Mouse (Mus musculus): ENCODE data around the gene Ak5. TPM values are rescaled to one million over a fixed set of nuclear protein-coding genes. Genes with fewer than 3 reads are reported as not detected.

Ak5 gene
- total and polyA plus RNA-seq, 2 experiments from 2014 or later, result 0.11 TPM; not detected in 1

- H3K27ac ChIP-seq (ENCODE audit: low read depth), result no peak overlapping the region
- WGBS, result 91% methylated on average over 3 of the region's 3 CpGs
- no peaks in the 10 kb centered on the region for H3K27me3 ChIP-seq (ENCODE audit: control insufficient read depth, insufficient read depth, low read length)
- H3K36me3 ChIP-seq (replicated peaks; ENCODE audit: control insufficient read depth, insufficient read depth, low read length), result no peaks in the 10 kb centered on the region
- ATAC-seq (ENCODE audit: insufficient read depth, low read depth) (no peak), DNase-seq (ENCODE audit: low spot score) (no peak)
- no peak overlapping the region for H3K4me3 ChIP-seq (ENCODE audit: low read depth, low read length)
- no peaks in the 10 kb centered on the region for H3K9me3 ChIP-seq (replicated peaks; ENCODE audit: control insufficient read depth, low read length)
- H3K9ac ChIP-seq (replicated peaks; ENCODE audit: low read depth, low read length), result no peak overlapping the region
- TF ChIP-seq EP300 (IDR thresholded peaks at IDR 0.05; ENCODE audit: low read depth) (no peak), CTCF (IDR thresholded peaks at IDR 0.05; ENCODE audit: low read depth) (no peak)
- H3K4me2 ChIP-seq (ENCODE audit: low read depth, low read length), result no peak overlapping the region
- H3K4me1 ChIP-seq (ENCODE audit: control insufficient read depth, insufficient read depth), result no peaks in the 10 kb centered on the region
These were observed 26.8 kb upstream of the Ak5 start for GRCm38 (mm10) chr3:152694950-152695349.

GRCm38 (mm10) chr3:152689105-152689504 lies 20.9 kb upstream of the Ak5 start:
- ATAC-seq (ENCODE audit: insufficient read depth, low read depth) (no peak), DNase-seq (ENCODE audit: low spot score) (no peak)

GRCm38 (mm10) chr3:152688532-152688931 lies 20.4 kb upstream of the Ak5 start:
- 67% methylated on average over 5 of the region's 5 CpGs for WGBS
- DNase-seq (ENCODE audit: low spot score) (no peak), ATAC-seq (ENCODE audit: insufficient read depth, low read depth) (no peak)
- no peaks in the 10 kb centered on the region for H3K4me1 ChIP-seq (ENCODE audit: control insufficient read depth, insufficient read depth)
- no peaks in the 10 kb centered on the region for H3K36me3 ChIP-seq (replicated peaks; ENCODE audit: control insufficient read depth, insufficient read depth, low read length)
- no peak overlapping the region for H3K4me3 ChIP-seq (ENCODE audit: low read depth, low read length)
- no peak overlapping the region for H3K4me2 ChIP-seq (ENCODE audit: low read depth, low read length)
- H3K27ac ChIP-seq (ENCODE audit: low read depth), result no peak overlapping the region
- no peaks in the 10 kb centered on the region for H3K27me3 ChIP-seq (ENCODE audit: control insufficient read depth, insufficient read depth, low read length)
- TF ChIP-seq CTCF (IDR thresholded peaks at IDR 0.05; ENCODE audit: low read depth) (no peak), EP300 (IDR thresholded peaks at IDR 0.05; ENCODE audit: low read depth) (no peak)
- H3K9me3 ChIP-seq (replicated peaks; ENCODE audit: control insufficient read depth, low read length), result no peaks in the 10 kb centered on the region
- H3K9ac ChIP-seq (replicated peaks; ENCODE audit: low read depth, low read length), result no peak overlapping the region

More at GRCm38 (mm10) chr3:152689105-152689504, 20.9 kb upstream of the Ak5 start:
- no peak for TF ChIP-seq CTCF (IDR thresholded peaks at IDR 0.05; ENCODE audit: low read depth)
- TF ChIP-seq EP300 (IDR thresholded peaks at IDR 0.05; ENCODE audit: low read depth), result no peak
- H3K36me3 ChIP-seq (replicated peaks; ENCODE audit: control insufficient read depth, insufficient read depth, low read length), result no peaks in the 10 kb centered on the region
- no peaks in the 10 kb centered on the region for H3K4me1 ChIP-seq (ENCODE audit: control insufficient read depth, insufficient read depth)
- H3K9me3 ChIP-seq (replicated peaks; ENCODE audit: control insufficient read depth, low read length), result no peaks in the 10 kb centered on the region
- no peaks in the 10 kb centered on the region for H3K27me3 ChIP-seq (ENCODE audit: control insufficient read depth, insufficient read depth, low read length)
- H3K4me2 ChIP-seq (ENCODE audit: low read depth, low read length), result no peak overlapping the region
- H3K4me3 ChIP-seq (ENCODE audit: low read depth, low read length), result no peak overlapping the region
- H3K27ac ChIP-seq (ENCODE audit: low read depth), result no peak overlapping the region
- no peak overlapping the region for H3K9ac ChIP-seq (replicated peaks; ENCODE audit: low read depth, low read length)
- 71% methylated on average over 9 of the region's 9 CpGs for WGBS

GRCm38 (mm10) chr3:152674663-152675062 lies 6.5 kb upstream of the Ak5 start:
- H3K4me2 ChIP-seq (ENCODE audit: low read depth, low read length), result no peak overlapping the region
- ATAC-seq (ENCODE audit: insufficient read depth, low read depth) (no peak), DNase-seq (ENCODE audit: low spot score) (no peak)
- H3K4me1 ChIP-seq (ENCODE audit: control insufficient read depth, insufficient read depth), result no peaks in the 10 kb centered on the region
- no peak overlapping the region for H3K4me3 ChIP-seq (ENCODE audit: low read depth, low read length)
- no peak overlapping the region for H3K9ac ChIP-seq (replicated peaks; ENCODE audit: low read depth, low read length)
- H3K36me3 ChIP-seq (replicated peaks; ENCODE audit: control insufficient read depth, insufficient read depth, low read length), result no peaks in the 10 kb centered on the region
- WGBS, result 61% methylated on average over 6 of the region's 6 CpGs
- H3K27me3 ChIP-seq (ENCODE audit: control insufficient read depth, insufficient read depth, low read length), result 0 out of 2 replicates have a peak, but pooled peaks cover 11% of the 10 kb centered on the region
- no peaks in the 10 kb centered on the region for H3K9me3 ChIP-seq (replicated peaks; ENCODE audit: control insufficient read depth, low read length)
- no peak for TF ChIP-seq CTCF (IDR thresholded peaks at IDR 0.05; ENCODE audit: low read depth)
- TF ChIP-seq EP300 (IDR thresholded peaks at IDR 0.05; ENCODE audit: low read depth), result no peak
- no peak overlapping the region for H3K27ac ChIP-seq (ENCODE audit: low read depth)

- H3K4me1 ChIP-seq (ENCODE audit: control insufficient read depth, insufficient read depth), result no peaks in the 10 kb centered on the region
- H3K4me2 ChIP-seq (ENCODE audit: low read depth, low read length), result no peak overlapping the region
- peaks cover 51% of the 10 kb centered on the region for H3K27me3 ChIP-seq (ENCODE audit: control insufficient read depth, insufficient read depth, low read length)
- no peaks in the 10 kb centered on the region for H3K9me3 ChIP-seq (replicated peaks; ENCODE audit: control insufficient read depth, low read length)
- H3K4me3 ChIP-seq (ENCODE audit: low read depth, low read length), result no peak overlapping the region
- no peaks in the 10 kb centered on the region for H3K36me3 ChIP-seq (replicated peaks; ENCODE audit: control insufficient read depth, insufficient read depth, low read length)
- WGBS, result 62% methylated on average over 3 of the region's 3 CpGs
- no peak overlapping the region for H3K9ac ChIP-seq (replicated peaks; ENCODE audit: low read depth, low read length)
- H3K27ac ChIP-seq (ENCODE audit: low read depth), result no peak overlapping the region
- TF ChIP-seq CTCF (IDR thresholded peaks at IDR 0.05; ENCODE audit: low read depth) (no peak), EP300 (IDR thresholded peaks at IDR 0.05; ENCODE audit: low read depth) (no peak)
- DNase-seq (ENCODE audit: low spot score), result no peak
- ATAC-seq (ENCODE audit: insufficient read depth, low read depth), result no peak
These were observed 1.6 kb upstream of the Ak5 start for GRCm38 (mm10) chr3:152669783-152670182.

GRCm38 (mm10) chr3:152668793-152669192 lies 633 bp upstream of the Ak5 start:
- TF ChIP-seq CTCF (IDR thresholded peaks at IDR 0.05; ENCODE audit: low read depth) (no peak), EP300 (IDR thresholded peaks at IDR 0.05; ENCODE audit: low read depth) (no peak)
- Histone ChIP-seq H3K9ac (replicated peaks; ENCODE audit: low read depth, low read length) (no peak overlapping the region), H3K9me3 (replicated peaks; ENCODE audit: control insufficient read depth, low read length) (no peaks in the 10 kb centered on the region), H3K27me3 (ENCODE audit: control insufficient read depth, insufficient read depth, low read length) (peaks cover 51% of the 10 kb centered on the region), H3K4me1 (ENCODE audit: control insufficient read depth, insufficient read depth) (no peaks in the 10 kb centered on the region), H3K27ac (ENCODE audit: low read depth) (no peak overlapping the region), H3K36me3 (replicated peaks; ENCODE audit: control insufficient read depth, insufficient read depth, low read length) (no peaks in the 10 kb centered on the region), H3K4me3 (ENCODE audit: low read depth, low read length) (no peak overlapping the region), H3K4me2 (ENCODE audit: low read depth, low read length) (no peak overlapping the region)
- DNase-seq (ENCODE audit: low spot score), result no peak
- ATAC-seq (ENCODE audit: insufficient read depth, low read depth), result no peak
- 76% methylated on average over 2 of the region's 2 CpGs for WGBS

Measured in heart, postnatal 0 days (tissue).